Mouse (Mus musculus): ENCODE measurements around the gene Faf1.

DNA sequence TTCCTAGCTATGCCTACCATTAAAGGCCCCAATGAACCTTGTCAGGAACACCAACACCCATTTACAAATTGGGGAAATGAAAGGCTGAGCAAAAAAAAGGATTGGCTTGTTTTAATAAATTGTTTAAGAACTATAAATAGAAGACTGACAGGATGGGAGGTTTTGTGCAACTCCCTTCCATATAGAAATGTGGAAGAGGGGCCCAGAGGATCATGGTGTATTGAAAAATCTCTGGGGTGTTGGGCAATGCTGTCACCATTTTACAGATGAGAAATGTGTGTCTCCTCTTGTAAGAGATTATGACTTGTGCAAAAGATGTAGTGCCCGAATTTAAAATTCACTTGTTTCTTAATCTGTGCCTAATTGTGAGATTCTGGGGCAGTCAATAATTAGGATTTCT lies 277.1 kb downstream of the Faf1 start:
- TF ChIP-seq POLR2A (IDR thresholded peaks at IDR 0.05; ENCODE audit: low read depth, low read length) (no peak), EP300 (IDR thresholded peaks at IDR 0.05; ENCODE audit: low read length) (no peak), CTCF (conservative IDR thresholded peaks at IDR 0.05 in 1 of 2, IDR thresholded peaks at IDR 0.05 in 1 of 2; ENCODE audit: low read depth in 2 of 2, low read length in 2 of 2) (no peak), HCFC1 (IDR thresholded peaks at IDR 0.05; ENCODE audit: low read depth, low read length) (no peak), MAZ (IDR thresholded peaks at IDR 0.05; ENCODE audit: low read depth, low read length) (no peak), TCF12 (IDR thresholded peaks at IDR 0.05; ENCODE audit: low read depth, low read length) (no peak), POLR2AphosphoS2 (IDR thresholded peaks at IDR 0.05; ENCODE audit: low read depth, low read length) (no peak), ZMIZ1 (IDR thresholded peaks at IDR 0.05; ENCODE audit: low read depth, low read length) (no peak), MAFK (IDR thresholded peaks at IDR 0.05; ENCODE audit: insufficient replicate concordance, low read length) (no peak), MAX (IDR thresholded peaks at IDR 0.05; ENCODE audit: low read length) (no peak), ZKSCAN1 (IDR thresholded peaks at IDR 0.05; ENCODE audit: borderline replicate concordance, low read depth, low read length) (no peak)
